Mouse (Mus musculus) hindbrain, embryonic 15.5 days (tissue): ENCODE results near the gene Zc3hc1. TPM values are rescaled to one million over a fixed set of nuclear protein-coding genes. Genes with fewer than 3 reads are reported as not detected.
A peak's percentile ranks its signal among the peaks of the same experiment; 100 is the strongest.
"Not testable (repeated sequence)": the region's sequence is repeated elsewhere in the genome, so short reads cannot be mapped to it uniquely, and the experiment has no call there.

Source experiments
- ATAC-seq: fragments of 200-750 bp; cut with Nextera tagmentation; 2 replicates; pipeline ENCODE4 v1.8.0; 2017; ENCODE audit warnings: low read depth, moderate number of reproducible peaks, moderate TSS enrichment; ENCODE audit not compliant: low FRiP score
- H3K27ac ChIP-seq: fragments of 300-500 bp; sonication (generic); replicated peaks from 2 replicates; pipeline ENCODE4 v1.5.1; 2015; ENCODE audit warnings: mild to moderate bottlenecking, inconsistent platforms
- H3K27me3 ChIP-seq: fragments of 300-500 bp; sonication (generic); 2 replicates; pipeline ENCODE4 v1.6.1; 2015; ENCODE audit warnings: control low read depth, inconsistent platforms
- H3K36me3 ChIP-seq: fragments of 300-500 bp; sonication (generic); 2 replicates; pipeline ENCODE4 v1.6.1; 2015; ENCODE audit warnings: control low read depth, inconsistent platforms
- H3K4me1 ChIP-seq: fragments of 300-500 bp; sonication (generic); replicated peaks from 2 replicates; pipeline ENCODE4 v1.6.1; 2015; ENCODE audit warnings: control low read depth, inconsistent platforms
- H3K4me2 ChIP-seq: fragments of 300-500 bp; sonication (generic); 2 replicates; pipeline ENCODE4 v1.6.1; 2015; ENCODE audit warnings: moderate library complexity, mild to moderate bottlenecking, inconsistent platforms
- H3K4me3 ChIP-seq: fragments of 300-500 bp; sonication (generic); 2 replicates; pipeline ENCODE4 v1.5.1; 2015; ENCODE audit warnings: mild to moderate bottlenecking, inconsistent platforms
- H3K9ac ChIP-seq: fragments of 300-500 bp; sonication (generic); 2 replicates; pipeline ENCODE4 v1.6.1; 2015; ENCODE audit warnings: inconsistent platforms
- H3K9me3 ChIP-seq: fragments of 300-500 bp; sonication (generic); 2 replicates; pipeline ENCODE4 v1.6.1; 2016; ENCODE audit warnings: control low read depth, inconsistent platforms
- WGBS: fragments of 180-500 bp; shearing (Covaris S2); methylation state at CpG from one replicate; pipeline ENCODE4 v1.1.7; 2015; 5-methylcytosine and 5-hydroxymethylcytosine counted together
- polyA plus RNA-seq: library from polyadenylated mRNA; unstranded; fragments of >200 nt; fragmentation: Nextera tagmentation; extraction: Ambion mirVana; gene quantifications from 2 replicates; pipeline ENCODE4 v1.2.1, GENCODE M21; 2015

Gene Zc3hc1
- polyA plus RNA-seq, 1 experiment from 2014 or later, result 61.3 TPM

DNA sequence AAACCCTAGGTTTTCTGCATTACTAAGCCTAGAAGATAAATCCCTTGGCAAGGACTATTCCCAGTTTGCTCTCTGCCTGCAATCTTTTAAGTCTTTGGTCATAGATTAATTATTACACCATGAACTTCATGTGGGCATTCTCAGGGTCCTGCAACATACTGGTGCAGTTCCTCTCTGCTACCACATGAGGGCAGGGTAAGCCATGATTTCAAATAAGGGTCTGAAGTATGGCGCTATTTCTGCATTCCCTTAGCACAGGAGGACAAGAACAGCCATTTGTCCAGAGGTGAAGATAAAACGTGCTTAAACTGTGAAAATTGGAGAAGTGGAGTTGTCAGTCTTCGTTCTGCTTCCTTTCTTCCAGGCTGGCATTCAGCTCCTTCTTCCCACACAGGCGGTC lies 12.6 kb upstream of the Zc3hc1 start:
- no peaks in the 10 kb centered on the region for H3K36me3 ChIP-seq
- peak overlapping the region; percentile 77 for H3K27ac ChIP-seq
- no peaks in the 10 kb centered on the region for H3K9me3 ChIP-seq
- ATAC-seq, result no peak; the same call in 1 of the 2 replicates
- H3K9ac ChIP-seq, result peak overlapping the region; percentile 46
- no peaks in the 10 kb centered on the region for H3K27me3 ChIP-seq
- peak overlapping the region; percentile 33 for H3K4me3 ChIP-seq
- H3K4me2 ChIP-seq, result peak overlapping the region; percentile 56
- peaks cover 21% of the 10 kb centered on the region for H3K4me1 ChIP-seq
- 14% methylated on average over 4 of the region's 4 CpGs for WGBS

DNA sequence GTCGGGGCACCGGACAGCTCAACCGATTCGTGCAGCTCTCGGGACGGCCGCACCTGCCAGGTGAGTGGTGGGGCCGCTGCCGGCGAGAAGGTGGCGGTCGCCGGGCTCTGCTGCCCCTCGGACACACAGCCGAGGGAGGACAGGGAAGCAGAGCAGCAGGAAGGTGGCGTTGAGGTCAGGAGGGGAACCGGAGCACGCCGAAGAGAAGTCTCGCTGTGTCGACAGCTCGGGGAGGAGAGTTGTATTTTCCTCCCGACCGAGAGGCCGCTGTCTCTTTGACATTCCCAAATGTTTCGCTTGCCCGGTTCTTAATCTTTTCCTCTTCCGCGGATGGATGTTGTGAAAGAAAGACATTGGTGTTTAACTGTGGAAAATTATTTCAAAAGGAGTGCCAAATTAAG lies 11.3 kb upstream of the Zc3hc1 start:
- peaks cover 21% of the 10 kb centered on the region for H3K4me1 ChIP-seq
- peak overlapping the region; percentile 63 for H3K4me2 ChIP-seq
- H3K27me3 ChIP-seq, result no peaks in the 10 kb centered on the region
- H3K9ac ChIP-seq, result peak overlapping the region; percentile 95
- ATAC-seq, result no peak
- H3K9me3 ChIP-seq, result no peaks in the 10 kb centered on the region
- H3K36me3 ChIP-seq, result no peaks in the 10 kb centered on the region
- under 1% methylated on average over 24 of the region's 29 CpGs for WGBS
- peak overlapping the region; percentile 94 for H3K27ac ChIP-seq
- H3K4me3 ChIP-seq, result peak overlapping the region; percentile 89

DNA sequence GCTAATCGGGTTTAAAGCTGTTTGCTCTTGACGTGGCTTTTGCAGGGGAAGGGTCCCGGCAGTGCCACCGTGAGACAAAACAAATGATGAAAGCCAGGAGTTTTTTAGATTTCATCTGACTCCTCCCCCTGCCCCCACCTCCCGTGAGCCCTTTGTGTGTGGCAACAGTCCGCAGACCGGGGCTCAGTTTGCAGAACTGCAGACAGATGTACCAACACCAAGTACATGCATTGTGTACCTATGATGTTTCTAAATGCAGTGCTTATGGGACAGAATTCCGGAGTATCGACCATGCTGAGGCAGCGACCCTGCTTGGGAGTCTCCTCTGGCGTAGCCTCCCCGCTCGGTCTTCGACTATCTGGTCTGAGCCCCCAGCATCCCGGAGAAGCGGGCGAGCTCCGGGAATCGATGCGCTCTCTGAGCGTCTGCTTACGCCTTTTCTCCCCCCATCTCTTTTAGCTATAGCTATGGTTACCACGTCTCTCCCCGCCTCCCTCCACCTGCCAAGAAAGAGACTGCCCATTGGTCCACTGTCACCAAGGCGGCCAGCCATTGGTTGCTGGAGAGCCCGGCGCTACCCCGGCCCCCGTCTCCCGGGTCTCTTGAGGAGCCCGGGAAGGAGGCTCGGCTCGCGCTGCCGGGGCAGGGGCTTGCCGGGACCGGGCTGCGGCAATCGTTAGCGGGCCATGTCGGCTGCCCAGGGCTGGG lies 10.6 kb upstream of the Zc3hc1 start, which contains the start of gene Klhdc10:
Gene Klhdc10, plus strand, starts transcription at position 561 of the 708 bp plus-strand sequence.
- WGBS, result under 1% methylated on average over 40 of the region's 41 CpGs
- peak within 1 kb of the TSS; percentile 94 for H3K27ac ChIP-seq
- H3K36me3 ChIP-seq, result no peaks in the 10 kb centered on the region
- no peaks in the 10 kb centered on the region for H3K27me3 ChIP-seq
- H3K4me1 ChIP-seq, result peaks cover 21% of the 10 kb centered on the region
- peak within 1 kb of the TSS; percentile 63 for H3K4me2 ChIP-seq
- peak; percentile 100 for ATAC-seq
- no peaks in the 10 kb centered on the region for H3K9me3 ChIP-seq
- H3K9ac ChIP-seq, result peak within 1 kb of the TSS; percentile 95
- peak within 1 kb of the TSS; percentile 89 for H3K4me3 ChIP-seq

DNA sequence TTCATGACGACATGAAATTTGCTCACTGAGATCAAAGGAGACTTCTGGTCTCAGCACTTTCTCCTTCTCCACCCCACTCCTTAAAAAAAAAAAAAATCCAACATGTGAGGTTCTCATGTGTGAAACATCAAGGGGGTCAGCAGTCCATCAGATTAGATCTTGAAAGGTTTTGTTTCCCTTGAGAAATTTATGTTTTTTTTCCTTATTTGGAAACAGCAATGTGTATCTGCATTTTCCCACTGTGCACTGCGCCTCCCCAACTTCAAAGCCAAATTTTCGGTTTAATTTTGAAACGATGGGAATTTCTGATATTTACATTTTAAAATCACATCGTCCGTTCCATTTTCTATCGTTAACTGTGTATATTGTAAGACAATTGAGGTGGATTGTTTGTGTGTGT lies 9.9 kb upstream of the Zc3hc1 start:
- Histone ChIP-seq H3K36me3 (no peaks in the 10 kb centered on the region), H3K27ac (peak overlapping the region; percentile 94), H3K4me3 (peak overlapping the region; percentile 89), H3K9me3 (no peaks in the 10 kb centered on the region), H3K27me3 (no peaks in the 10 kb centered on the region), H3K9ac (peak overlapping the region; percentile 55), H3K4me1 (peaks cover 21% of the 10 kb centered on the region), H3K4me2 (peak overlapping the region; percentile 56)
- ATAC-seq, result no peak
- 4% methylated on average over 7 of the region's 7 CpGs for WGBS

DNA sequence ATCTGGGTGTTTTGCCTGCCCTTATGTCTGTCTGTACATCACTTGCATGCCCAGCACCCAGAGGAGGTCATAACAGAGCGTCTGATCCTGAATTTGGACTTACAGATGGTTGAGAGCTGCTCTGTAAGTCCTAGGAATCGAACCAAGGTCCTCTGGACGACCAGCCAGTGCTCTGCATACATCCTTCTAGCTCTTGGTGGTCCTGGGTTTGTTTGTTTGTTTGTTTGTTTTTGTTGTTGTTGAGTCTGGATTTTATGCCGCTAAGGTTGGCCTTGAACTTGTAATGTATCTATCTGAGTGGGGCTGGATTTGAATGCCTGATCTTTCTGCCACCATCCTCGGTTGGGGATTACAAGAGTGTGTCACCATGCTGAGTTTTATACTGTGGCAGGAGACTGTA lies 9.3 kb upstream of the Zc3hc1 start:
- H3K27ac ChIP-seq, result peak overlapping the region; percentile 94
- H3K27me3 ChIP-seq, result no peaks in the 10 kb centered on the region
- peaks cover 18% of the 10 kb centered on the region for H3K4me1 ChIP-seq
- peak overlapping the region; percentile 56 for H3K4me2 ChIP-seq
- 0 out of 2 replicates have a peak overlapping the region, but pooled peaks have one; percentile 55 for H3K9ac ChIP-seq
- ATAC-seq, result no peak
- H3K36me3 ChIP-seq, result no peaks in the 10 kb centered on the region
- no peak overlapping the region for H3K4me3 ChIP-seq
- H3K9me3 ChIP-seq, result no peaks in the 10 kb centered on the region
- WGBS, result 83% methylated on average over 5 of the region's 5 CpGs

DNA sequence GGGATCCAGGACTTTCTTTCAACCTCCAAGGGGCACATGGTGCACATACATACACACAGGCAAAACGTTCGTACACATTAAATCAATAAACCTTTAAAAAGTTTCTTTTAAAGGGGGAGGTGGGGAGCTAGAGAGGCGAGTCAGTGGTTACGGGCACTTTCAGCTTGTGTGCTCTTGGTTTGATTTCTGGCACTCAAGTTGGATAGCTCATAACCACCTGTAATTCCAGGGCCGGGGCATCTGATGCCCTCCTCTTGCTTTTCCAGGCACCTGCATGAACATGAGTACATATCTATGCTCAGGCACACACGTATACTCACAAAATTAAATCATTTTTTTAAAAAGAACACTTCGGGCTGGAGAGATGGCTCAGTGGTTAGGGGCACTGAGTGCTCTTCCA lies 1.2 kb upstream of the Zc3hc1 start:
- ATAC-seq, result no peak
- 94% methylated on average over 7 of the region's 7 CpGs for WGBS
- peaks cover 10% of the 10 kb centered on the region for H3K4me1 ChIP-seq

DNA sequence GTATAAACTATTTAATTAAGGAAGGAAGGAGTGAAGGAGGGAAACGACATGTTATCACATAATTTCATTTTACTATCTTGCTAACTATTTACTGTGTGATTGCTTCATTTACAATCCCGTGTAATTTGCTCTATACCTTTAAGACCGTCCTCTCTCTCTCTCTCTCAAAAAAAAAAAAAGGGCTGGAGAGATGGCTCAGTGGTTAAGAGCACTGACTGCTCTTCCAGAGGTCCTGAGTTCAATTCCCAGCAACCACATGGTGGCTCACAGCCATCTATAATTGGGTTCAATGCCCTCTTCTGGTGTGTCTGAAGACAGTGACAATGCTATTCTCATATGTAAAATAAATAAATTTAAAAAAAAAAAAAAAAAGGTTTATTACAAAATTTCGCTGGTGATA lies 557 bp downstream of the Zc3hc1 start:
- H3K27ac ChIP-seq, result peak overlapping the region; percentile 72; the same call in 1 of the 2 replicates
- H3K4me2 ChIP-seq, result peak overlapping the region; percentile 49
- peak overlapping the region; percentile 62 for H3K9ac ChIP-seq
- H3K9me3 ChIP-seq, H3K4me1 ChIP-seq, H3K27me3 ChIP-seq, ATAC-seq: not testable (repeated sequence)
- peak overlapping the region; percentile 55 for H3K4me3 ChIP-seq
- H3K36me3 ChIP-seq, result peaks cover 15% of the 10 kb centered on the region
- 29% methylated on average over 4 of the region's 4 CpGs for WGBS

More for the DNA sequence above, 1.2 kb upstream of the Zc3hc1 start:
- Histone ChIP-seq H3K27ac (no peak overlapping the region), H3K27me3 (no peaks in the 10 kb centered on the region), H3K4me2 (no peak overlapping the region), H3K4me3 (no peak overlapping the region), H3K36me3 (peaks cover 5% of the 10 kb centered on the region), H3K9ac (no peak overlapping the region), H3K9me3 (no peaks in the 10 kb centered on the region)

DNA sequence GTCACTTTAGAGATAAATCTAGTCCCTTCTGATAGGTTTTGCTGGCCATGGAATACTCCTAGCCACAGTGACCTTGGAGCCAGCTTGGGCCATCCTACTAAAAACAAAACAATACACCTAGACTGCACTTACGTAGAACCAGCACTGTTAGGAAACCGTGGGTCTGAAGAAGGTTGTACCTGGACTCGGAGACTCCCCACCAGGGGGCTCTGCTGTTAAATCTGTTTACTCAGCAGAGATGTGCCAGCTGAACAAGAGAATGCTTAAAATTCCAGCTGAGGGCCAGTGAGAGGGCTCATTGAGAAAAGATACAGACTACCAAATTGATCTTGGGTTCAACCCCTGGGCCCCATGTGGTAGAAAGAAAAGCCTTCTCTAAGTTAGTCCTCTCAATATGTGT lies 9.7 kb downstream of the Zc3hc1 start:
- Histone ChIP-seq H3K36me3 (peaks cover 77% of the 10 kb centered on the region), H3K9me3 (no peaks in the 10 kb centered on the region), H3K27ac (no peak overlapping the region), H3K4me1 (no peaks in the 10 kb centered on the region), H3K27me3 (no peaks in the 10 kb centered on the region), H3K9ac (no peak overlapping the region), H3K4me3 (no peak overlapping the region), H3K4me2 (no peak overlapping the region)
- 79% methylated on average over 3 of the region's 3 CpGs for WGBS
- ATAC-seq, result no peak

DNA sequence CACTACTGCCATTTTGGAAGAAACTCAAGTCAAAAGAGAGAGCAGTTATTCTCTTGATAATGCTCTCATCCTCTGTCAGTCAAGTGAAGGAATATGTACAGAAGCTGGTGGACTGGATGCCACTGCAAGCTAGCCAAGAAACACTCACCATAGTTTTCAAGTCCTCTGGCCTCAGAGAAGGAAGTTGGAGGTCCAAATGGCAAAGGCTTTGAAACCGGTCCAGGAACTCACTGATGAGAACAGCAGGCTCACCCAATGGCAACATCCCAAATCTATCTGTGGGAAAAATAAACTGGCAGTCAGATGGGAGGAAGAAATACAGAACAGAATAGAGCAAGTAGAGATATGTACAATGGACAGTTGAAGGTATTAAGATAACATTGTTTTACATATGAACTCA lies 15.0 kb downstream of the Zc3hc1 start:
- Histone ChIP-seq H3K4me1 (no peaks in the 10 kb centered on the region), H3K36me3 (peaks cover 78% of the 10 kb centered on the region), H3K27ac (no peak overlapping the region), H3K4me2 (no peak overlapping the region), H3K27me3 (no peaks in the 10 kb centered on the region), H3K9me3 (no peaks in the 10 kb centered on the region), H3K9ac (no peak overlapping the region), H3K4me3 (no peak overlapping the region)
- WGBS, result 80% methylated on average over 1 of the region's 1 CpGs
- ATAC-seq, result no peak

DNA sequence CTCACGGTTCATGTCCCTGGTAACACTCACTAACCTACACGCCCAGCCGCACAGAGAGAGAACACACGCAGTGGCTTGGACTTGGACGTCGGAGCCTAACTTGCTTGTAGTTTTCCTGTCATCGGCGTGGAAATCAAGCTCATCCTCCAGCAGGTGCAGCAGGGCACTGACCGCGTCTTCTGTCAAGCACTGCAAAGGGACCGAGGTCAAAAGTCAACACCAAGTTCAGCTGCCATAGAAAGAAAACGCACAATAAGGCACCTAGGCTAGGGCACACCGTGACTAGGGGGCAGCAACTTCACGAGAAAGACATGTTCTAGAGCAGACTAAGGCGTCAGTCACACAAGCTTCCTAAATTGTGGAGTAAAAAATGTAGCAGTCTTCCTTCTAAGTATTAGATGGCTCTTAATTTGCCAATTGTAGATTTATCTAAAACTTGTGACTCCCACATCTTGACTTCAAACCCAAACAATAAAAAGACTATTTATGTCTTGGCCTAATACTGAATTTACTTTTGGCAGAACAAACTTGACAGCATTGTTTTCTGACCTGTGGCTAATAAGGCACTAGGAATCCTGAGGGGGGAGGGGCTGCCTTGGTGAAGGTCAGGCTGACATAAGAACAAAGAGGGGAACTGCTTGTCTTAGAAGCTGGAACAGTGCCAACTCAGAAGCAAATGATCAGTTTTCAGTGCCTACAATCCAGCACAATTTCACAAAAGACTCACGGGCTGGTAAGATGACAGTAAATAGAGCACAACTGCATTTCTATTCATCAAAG lies 15.9 kb downstream of the Zc3hc1 start:
- H3K9me3 ChIP-seq, result no peaks in the 10 kb centered on the region
- no peak overlapping the region for H3K4me3 ChIP-seq
- H3K36me3 ChIP-seq, result peaks cover 76% of the 10 kb centered on the region
- H3K9ac ChIP-seq, result no peak overlapping the region
- H3K4me2 ChIP-seq, result no peak overlapping the region
- WGBS, result 82% methylated on average over 16 of the region's 16 CpGs
- no peaks in the 10 kb centered on the region for H3K4me1 ChIP-seq
- no peak for ATAC-seq
- no peak overlapping the region for H3K27ac ChIP-seq
- H3K27me3 ChIP-seq, result no peaks in the 10 kb centered on the region

DNA sequence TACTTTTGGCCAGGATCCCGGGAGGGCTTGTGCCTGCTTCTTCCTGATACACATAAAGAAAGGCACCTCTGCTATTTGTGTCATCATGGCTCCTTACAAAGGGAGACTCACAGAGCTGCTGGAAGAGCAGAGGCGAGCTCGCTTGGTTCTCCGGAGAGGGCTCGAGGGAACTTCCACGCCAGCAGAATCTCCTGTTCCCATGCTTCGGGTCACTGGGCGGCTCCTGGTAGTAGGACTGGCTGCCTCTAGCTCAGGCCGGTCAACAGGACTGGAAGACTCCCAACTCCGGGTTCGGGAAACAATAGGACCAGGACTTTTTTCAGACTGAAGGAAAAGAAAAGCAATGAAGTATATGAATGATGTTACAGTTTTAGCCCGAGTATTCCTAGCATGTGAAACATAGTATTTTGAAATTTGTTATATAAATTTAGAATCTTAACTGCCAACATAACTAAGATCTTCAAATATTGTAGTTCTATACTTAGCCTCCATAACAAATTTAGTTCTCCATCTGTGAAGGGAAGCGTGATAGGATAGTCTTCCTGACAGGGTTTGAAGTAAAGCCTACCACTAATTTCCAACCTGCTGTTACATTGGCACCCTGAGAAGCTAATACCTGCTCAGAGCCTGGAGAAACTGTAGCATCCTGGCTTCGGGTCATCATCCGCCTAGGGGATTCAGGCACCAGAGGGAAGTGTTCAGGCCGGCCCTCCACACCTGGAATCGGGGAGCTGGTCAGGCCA lies 18.0 kb downstream of the Zc3hc1 start:
- no peaks in the 10 kb centered on the region for H3K4me1 ChIP-seq
- H3K9ac ChIP-seq, result no peak overlapping the region
- no peak overlapping the region for H3K27ac ChIP-seq
- no peak for ATAC-seq
- H3K4me3 ChIP-seq, result no peak overlapping the region
- H3K27me3 ChIP-seq, result no peaks in the 10 kb centered on the region
- WGBS, result 94% methylated on average over 17 of the region's 17 CpGs
- H3K9me3 ChIP-seq, result no peaks in the 10 kb centered on the region
- H3K4me2 ChIP-seq, result no peak overlapping the region
- H3K36me3 ChIP-seq, result peaks cover 77% of the 10 kb centered on the region

DNA sequence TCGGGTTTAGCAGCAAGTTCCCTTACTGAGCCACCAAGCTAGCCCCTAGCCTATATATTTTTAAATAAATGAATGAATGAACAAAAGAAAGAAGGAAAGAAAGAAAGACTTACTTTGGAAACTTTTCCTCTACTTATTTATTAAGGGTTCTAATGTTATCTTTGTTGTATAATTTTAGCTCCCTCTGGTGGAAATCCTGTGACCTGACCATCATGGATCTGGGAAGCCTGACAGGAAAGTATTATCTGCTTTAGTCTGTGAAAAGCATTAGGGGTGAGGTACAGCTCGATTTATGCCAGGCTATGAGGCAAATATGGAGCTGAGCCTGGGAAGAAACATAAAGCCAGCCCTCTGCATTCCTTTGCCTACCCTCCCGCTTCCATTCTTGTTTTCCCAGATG lies 21.5 kb downstream of the Zc3hc1 start:
- no peaks in the 10 kb centered on the region for H3K4me1 ChIP-seq
- H3K9me3 ChIP-seq, result no peaks in the 10 kb centered on the region
- H3K4me2 ChIP-seq, result no peak overlapping the region
- no peak overlapping the region for H3K27ac ChIP-seq
- no peak for ATAC-seq
- no peak overlapping the region for H3K4me3 ChIP-seq
- H3K9ac ChIP-seq, result no peak overlapping the region
- H3K36me3 ChIP-seq, result peaks cover 83% of the 10 kb centered on the region
- no peaks in the 10 kb centered on the region for H3K27me3 ChIP-seq
- WGBS, result 90% methylated on average over 3 of the region's 3 CpGs
